Mouse (Mus musculus) mouse embryonic stem cell (cell line): ENCODE measurements around the gene 4933428G20Rik.

ENCODE experiments used
- in situ Hi-C, 2 experiments: fragments of 300-500 bp; cut with MboI; formaldehyde crosslinking; loops; 1 replicate in 1 of 2; 3 replicates in 1 of 2; pipeline ENCODE4 v1.14.3; 2019 to 2020; ENCODE audit warnings: low sequenced_read_pairs in 2 of 2, low pct_unique_long_range_greater_than_20kb in 1 of 2, mixed read lengths in 1 of 2; ENCODE audit not compliant: unreplicated experiment in 1 of 2

The 4933428G20Rik gene

GRCm38 (mm10) chr11:97510966-97511660, 11.0 kb upstream of the 4933428G20Rik start:
- in situ Hi-C loops: no loop called here

GRCm38 (mm10) chr11:97509715-97510485, 9.8 kb upstream of the 4933428G20Rik start:
- in situ Hi-C loops: no loop called here

- in situ Hi-C loops: no loop called here
These were observed 8.9 kb upstream of the 4933428G20Rik start for GRCm38 (mm10) chr11:97509058-97509457.

GRCm38 (mm10) chr11:97508198-97508597, 8.1 kb upstream of the 4933428G20Rik start:
- in situ Hi-C loops: no loop called here

GRCm38 (mm10) chr11:97506331-97506730, 6.2 kb upstream of the 4933428G20Rik start:
- in situ Hi-C loops: no loop called here

GRCm38 (mm10) chr11:97505784-97506183, 5.6 kb upstream of the 4933428G20Rik start:
- in situ Hi-C loops: no loop called here

- in situ Hi-C loops: no loop called here
These were observed 2.7 kb upstream of the 4933428G20Rik start for GRCm38 (mm10) chr11:97502846-97503245.

- in situ Hi-C loops: no loop called here
These were observed 2.2 kb upstream of the 4933428G20Rik start for GRCm38 (mm10) chr11:97502383-97502782.

- in situ Hi-C loops: no loop called here
These were observed 744 bp upstream of the 4933428G20Rik start for GRCm38 (mm10) chr11:97500720-97501448.

GRCm38 (mm10) chr11:97497543-97497942, 2.6 kb downstream of the 4933428G20Rik start:
- in situ Hi-C loops: no loop called here

- in situ Hi-C loops: no loop called here
These were observed 7.3 kb downstream of the 4933428G20Rik start for GRCm38 (mm10) chr11:97492836-97493235.

GRCm38 (mm10) chr11:97491640-97492039, 8.5 kb downstream of the 4933428G20Rik start:
- in situ Hi-C loops: no loop called here

- in situ Hi-C loops: loop anchor here (5.0 to 10.0 kb wide), 2 partner anchors 95 to 133 kb away; no protein-coding TSS in a partner anchor
These were observed 10.4 kb downstream of the 4933428G20Rik start for GRCm38 (mm10) chr11:97489589-97490324.

- in situ Hi-C loops: loop anchor here (5.0 to 10.0 kb wide), 2 partner anchors 97 to 135 kb away; no protein-coding TSS in a partner anchor
These were observed 12.5 kb downstream of the 4933428G20Rik start for GRCm38 (mm10) chr11:97487656-97488055.

- in situ Hi-C loops: loop anchor here (5.0 to 10.0 kb wide), 2 partner anchors 99 to 137 kb away; no protein-coding TSS in a partner anchor
These were observed 14.5 kb downstream of the 4933428G20Rik start for GRCm38 (mm10) chr11:97485661-97486060.

GRCm38 (mm10) chr11:97479824-97480223, 20.3 kb downstream of the 4933428G20Rik start:
- in situ Hi-C loops: loop anchor here in 1 of 2 experiments (10.0 kb wide), 1 partner anchor 105 kb away; no protein-coding TSS in a partner anchor

- in situ Hi-C loops: no loop called here
These were observed 21.1 kb downstream of the 4933428G20Rik start for GRCm38 (mm10) chr11:97479085-97479484.

- in situ Hi-C loops: no loop called here
These were observed 21.8 kb downstream of the 4933428G20Rik start for GRCm38 (mm10) chr11:97478345-97478744.
